Mouse (Mus musculus): ENCODE measurements around the gene Efcab9. TPM values are rescaled to one million over a fixed set of nuclear protein-coding genes. Genes with fewer than 3 reads are reported as not detected.
"Not testable (repeated sequence)": the region's sequence is repeated elsewhere in the genome, so short reads cannot be mapped to it uniquely, and the experiment has no call there.

Efcab9 gene
- total RNA-seq, 2 experiments from 2014 or later = 1.8 to 2.6 TPM

- DNase-seq (ENCODE audit: low spot score) = no peak
These were observed 7.0 kb upstream of the Efcab9 start for GRCm38 (mm10) chr11:32538846-32539245.

- DNase-seq (ENCODE audit: low spot score) = no peak
These were observed 6.6 kb upstream of the Efcab9 start for GRCm38 (mm10) chr11:32538435-32538834.

DNA sequence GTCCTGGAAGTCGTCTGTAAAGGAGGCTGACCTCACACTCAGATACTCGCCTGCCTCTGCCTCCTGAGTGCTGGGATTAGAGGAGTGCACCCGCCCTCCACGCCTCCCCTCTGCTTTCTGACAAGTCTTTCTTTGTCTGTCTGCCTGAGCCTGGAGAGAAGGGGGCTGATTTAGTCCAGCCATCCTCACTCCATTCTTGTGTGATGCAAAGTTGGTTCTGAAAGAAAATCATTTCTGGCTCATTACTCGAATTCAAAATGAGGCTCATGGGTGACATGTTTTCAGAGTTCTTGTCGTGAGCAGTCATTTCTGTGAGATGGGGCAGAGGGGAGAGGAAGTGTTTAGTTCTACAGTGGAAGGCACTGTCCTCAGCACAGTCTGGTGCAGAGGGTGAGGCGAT is 5.1 kb upstream of the Efcab9 start:
- no peak for DNase-seq (ENCODE audit: low spot score)

GRCm38 (mm10) chr11:32535646-32536045 is 3.8 kb upstream of the Efcab9 start:
- DNase-seq (ENCODE audit: low spot score) = no peak

DNA sequence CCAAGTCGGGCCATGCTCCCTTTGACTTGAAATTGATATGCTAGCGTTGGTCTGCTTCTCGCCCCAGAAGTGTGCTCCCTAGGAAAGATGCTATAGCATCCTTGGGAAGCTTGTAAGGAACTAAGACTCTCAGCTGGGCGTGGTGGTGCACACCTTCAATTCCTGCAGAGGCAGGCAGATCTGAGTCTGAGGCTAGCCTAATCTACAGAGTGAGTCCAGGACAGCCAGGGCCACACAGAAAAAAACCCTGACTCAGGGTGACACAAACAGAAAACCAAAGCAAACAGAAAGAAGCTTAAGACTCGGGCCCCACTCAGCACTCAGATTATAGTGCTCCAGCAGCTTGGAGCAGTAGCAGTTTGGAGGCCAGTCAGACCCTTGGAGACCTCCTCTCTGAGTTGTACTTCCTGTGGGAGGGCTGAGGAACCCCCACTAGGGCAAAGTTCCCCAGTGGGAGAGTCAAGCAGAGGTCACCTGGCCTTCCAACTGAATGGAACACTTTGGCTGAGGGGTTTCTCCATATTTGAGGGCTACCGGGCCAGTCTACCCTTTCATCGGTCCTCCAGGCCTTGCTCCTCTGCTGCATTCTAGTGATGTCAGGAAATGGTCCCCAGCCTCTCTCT is 2.7 kb upstream of the Efcab9 start:
- DNase-seq (ENCODE audit: low spot score) = no peak

- no peak for DNase-seq (ENCODE audit: low spot score)
These were observed 1.8 kb upstream of the Efcab9 start for GRCm38 (mm10) chr11:32533482-32534261.

GRCm38 (mm10) chr11:32532765-32533481 is 1.0 kb upstream of the Efcab9 start, which contains the start of gene Stk10:
Gene Stk10, plus strand, starts transcription at chr11:32533305.
- peak; percentile 91 for DNase-seq (ENCODE audit: low spot score)

- DNase-seq (ENCODE audit: low spot score) = no peak
These were observed 1.7 kb downstream of the Efcab9 start for GRCm38 (mm10) chr11:32530151-32530550.

DNA sequence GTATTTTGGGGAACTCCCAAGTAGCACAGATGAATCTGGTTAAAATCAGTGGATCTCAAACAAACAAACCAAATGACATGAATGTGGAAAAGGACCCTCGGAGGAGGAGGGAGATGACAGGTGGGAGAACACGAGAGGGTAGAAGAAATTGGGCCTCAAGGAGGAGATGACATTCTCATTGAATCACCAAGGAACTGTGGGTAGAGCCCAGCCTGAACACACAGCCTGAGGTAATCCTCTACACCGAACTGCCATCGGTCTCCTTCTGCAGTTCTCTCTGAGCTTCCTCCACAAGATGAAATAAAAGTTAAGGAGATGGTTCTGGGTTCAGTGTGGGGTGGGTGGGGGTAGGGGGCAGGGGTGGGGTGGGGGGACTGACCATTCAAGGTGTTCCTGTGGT is 4.9 kb downstream of the Efcab9 start:
- DNase-seq (ENCODE audit: low spot score) = no peak

DNA sequence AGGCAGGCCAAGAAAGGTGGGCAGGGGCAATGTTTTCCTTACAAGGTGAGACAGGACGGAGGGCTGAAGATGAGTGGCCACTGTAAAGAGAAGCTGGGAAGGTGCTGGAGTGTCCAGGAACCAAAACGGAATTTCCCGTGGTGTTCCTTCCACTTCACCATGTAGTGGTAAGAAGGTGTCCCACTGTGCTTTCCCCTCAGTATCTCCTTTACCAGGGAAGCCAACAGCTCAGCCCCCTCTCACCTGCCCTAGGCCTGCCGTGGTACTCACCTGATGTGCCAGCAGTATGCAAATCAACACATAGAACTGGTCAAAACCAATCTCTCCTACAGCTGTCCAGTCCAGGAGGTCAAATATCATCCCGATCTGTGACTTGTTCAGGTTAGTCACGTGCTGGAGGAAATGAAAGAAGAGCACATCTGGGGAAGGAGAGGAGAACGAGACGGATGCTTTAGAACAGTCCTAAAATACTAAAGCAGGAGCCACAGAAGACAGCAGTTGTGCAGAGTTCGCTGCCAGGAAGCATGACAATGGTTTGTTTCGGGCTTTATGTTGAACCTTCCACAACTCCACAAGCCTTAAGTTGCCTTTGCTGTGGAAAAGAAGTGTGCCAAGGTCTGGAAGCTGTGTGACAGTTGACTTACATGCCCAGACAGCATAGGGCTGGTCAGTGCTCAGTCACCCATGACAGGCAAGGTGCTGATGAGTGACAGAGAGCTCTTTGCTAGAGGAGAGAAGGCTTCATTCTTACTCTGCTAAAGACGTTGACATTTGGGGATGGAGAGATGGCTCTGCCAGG is 7.6 kb downstream of the Efcab9 start:
- DNase-seq (ENCODE audit: low spot score) = no peak

DNA sequence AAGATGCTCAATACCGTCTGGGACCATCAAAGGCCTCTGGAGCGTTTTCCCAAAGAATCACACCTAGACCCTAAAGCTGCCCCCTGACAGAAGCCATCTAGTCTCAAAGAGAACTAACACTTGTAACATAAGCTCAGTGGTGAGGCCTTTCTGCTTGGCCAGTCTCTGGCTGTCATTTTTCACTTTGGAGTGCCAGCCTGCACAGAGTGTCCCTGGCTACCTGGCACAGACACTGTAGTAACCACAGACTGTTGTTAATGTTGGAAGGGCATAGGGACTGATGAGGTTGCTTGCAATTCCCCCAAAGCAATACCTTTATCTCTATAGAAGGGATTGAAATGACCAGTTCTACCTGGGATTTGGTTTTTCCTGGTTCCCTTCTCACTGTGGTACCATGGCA is 10.6 kb downstream of the Efcab9 start:
- peak; percentile 54 for DNase-seq (ENCODE audit: low spot score)

DNA sequence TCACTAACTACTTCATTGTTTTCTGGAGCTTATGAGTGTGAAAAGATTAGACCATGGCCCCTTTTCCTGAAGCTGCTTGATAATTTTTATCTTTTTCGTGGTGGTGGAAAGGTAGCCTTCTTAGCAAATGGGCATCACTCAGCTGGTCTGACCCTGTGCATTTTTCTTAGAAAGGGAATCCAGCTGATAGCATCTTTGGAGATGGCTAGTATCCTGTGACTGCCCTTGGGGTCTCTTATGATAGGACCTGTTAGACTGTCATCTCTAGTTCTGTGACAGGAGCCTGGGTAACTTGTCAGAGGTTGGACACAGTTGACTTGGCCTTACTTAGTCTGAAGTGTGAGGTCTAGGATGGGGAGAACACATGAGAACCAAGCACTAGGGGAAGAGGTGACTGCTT is 12.5 kb downstream of the Efcab9 start:
- no peak for DNase-seq (ENCODE audit: low spot score)

DNA sequence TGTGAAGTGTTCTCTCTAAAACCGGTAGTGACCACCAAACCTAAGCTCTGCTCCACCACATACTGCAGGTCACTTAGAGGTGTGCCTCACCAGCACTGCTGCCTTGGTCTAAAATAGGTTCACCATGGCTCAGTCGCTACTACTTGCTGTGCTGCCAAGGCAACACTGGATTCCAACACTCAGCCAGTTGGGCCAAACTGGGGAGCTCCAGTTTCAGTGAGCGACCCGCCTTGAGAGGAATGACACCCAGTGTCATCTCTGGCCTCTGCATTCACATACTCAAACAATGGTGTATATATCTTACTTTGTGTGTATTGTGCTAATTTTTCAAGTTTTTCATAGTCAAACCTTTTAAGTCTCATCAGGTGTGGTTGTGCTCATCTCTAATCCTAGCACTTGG is 13.1 kb downstream of the Efcab9 start:
- DNase-seq (ENCODE audit: low spot score) = peak; percentile 85

DNA sequence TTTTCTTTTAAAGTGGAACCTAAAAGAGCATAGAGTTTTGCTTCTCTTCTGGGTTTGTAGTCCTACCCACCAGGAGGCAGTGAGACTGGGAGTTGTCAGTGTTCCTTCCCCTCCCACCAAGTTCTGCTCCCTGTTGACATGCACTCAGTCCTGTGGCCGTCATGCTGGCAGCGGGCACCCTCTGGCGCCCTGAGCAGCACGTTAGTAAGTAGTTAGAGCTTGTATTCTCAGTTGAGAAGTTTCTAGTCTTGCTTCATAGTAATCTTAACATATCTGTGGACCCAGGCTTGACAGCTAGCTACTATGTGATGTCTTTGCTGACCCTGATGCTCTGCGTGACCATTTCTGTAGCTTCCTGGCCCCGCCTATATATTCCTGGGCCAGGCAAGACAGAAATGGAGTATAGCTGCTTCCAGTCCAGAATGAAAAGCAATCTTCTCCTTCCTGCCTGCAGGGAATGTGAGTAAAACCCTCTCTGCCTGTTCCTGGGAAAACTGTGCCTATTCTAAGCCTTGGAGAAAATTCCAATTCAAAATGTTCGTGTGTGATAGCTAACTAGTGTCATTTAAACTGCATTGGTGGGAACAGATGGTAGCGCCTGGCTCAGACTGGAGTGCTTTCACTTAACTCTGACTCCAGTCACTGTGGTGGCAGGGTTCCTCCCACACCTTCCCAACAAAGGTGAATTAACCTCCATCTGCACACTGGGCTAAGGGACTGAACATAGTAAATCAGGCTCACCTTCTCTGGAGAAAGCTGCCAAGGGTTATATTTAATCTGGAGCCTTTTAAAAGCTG is 14.8 kb downstream of the Efcab9 start:
- no peak for DNase-seq (ENCODE audit: low spot score)

GRCm38 (mm10) chr11:32516091-32516490 is 15.8 kb downstream of the Efcab9 start:
- no peak for DNase-seq (ENCODE audit: low spot score)

GRCm38 (mm10) chr11:32514853-32515252 is 17.0 kb downstream of the Efcab9 start:
- DNase-seq (ENCODE audit: low spot score) = not testable (repeated sequence)

DNA sequence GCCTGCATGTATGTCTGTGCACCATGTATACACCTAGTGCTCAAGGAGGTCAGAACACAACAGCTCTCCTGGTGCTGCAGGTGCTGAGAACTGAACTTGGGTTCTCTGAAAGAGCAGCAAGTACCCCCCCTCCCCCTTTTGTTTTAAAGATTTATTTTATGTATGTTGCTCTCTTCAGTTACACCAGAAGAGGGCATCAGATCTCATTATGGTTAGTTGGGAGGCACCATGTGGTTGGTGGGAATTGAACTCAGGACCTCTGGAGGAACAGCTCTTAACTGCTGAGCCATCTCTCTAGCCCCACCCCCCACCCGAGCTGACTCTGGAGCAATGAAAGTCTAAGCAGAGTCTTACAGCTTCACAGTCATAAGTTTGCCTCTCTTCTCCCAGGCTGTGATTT is 21.0 kb downstream of the Efcab9 start:
- DNase-seq (ENCODE audit: low spot score) = no peak

GRCm38 (mm10) chr11:32505091-32505739 is 26.7 kb downstream of the Efcab9 start:
- no peak for DNase-seq (ENCODE audit: low spot score)

GRCm38 (mm10) chr11:32503711-32504110 is 28.2 kb downstream of the Efcab9 start:
- DNase-seq (ENCODE audit: low spot score) = no peak

DNA sequence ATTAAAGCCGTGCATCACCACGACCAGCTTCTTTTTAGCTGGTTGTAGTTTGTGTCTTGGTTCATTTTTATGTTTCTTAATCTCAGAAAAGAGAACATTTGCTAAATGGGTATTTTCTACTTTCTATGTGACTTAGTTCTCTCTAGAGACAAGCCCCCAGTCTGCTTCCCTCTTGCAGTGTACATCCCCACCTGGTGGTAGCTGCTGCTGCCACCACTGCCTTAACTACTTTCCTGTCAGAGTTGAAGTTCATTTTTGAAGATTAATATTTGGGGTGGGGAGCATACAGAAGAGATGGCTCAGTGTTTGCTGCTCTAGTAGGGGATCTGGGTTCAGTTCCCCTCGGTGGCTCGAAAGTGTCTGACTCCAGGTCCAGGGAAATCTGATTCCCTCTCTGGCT is 31.9 kb downstream of the Efcab9 start:
- no peak for DNase-seq (ENCODE audit: low spot score)
